Mouse (Mus musculus): ENCODE measurements around the gene Serpina3a.

- no peak for TF ChIP-seq POLR2A (IDR thresholded peaks at IDR 0.05; ENCODE audit: insufficient read depth, low read depth, low read length)
- no peak for TF ChIP-seq CTCF (IDR thresholded peaks at IDR 0.05)
These were observed 29.0 kb downstream of the Serpina3a start for GRCm38 (mm10) chr12:104141506-104141905.

Measured in heart, adult 2 months (tissue).